Mouse (Mus musculus) hindbrain, embryonic 13.5 days (tissue): Measurements from ENCODE around the gene Gpc3. TPM values are rescaled to one million over a fixed set of nuclear protein-coding genes. Genes with fewer than 3 reads are reported as not detected.
A peak's percentile ranks its signal among the peaks of the same experiment; 100 is the strongest.

Experiments used
- ATAC-seq: fragments of 200-750 bp; cut with Nextera tagmentation; 2 replicates; pipeline ENCODE4 v1.8.0; 2017; ENCODE audit warnings: moderate TSS enrichment; ENCODE audit not compliant: low FRiP score
- H3K27ac ChIP-seq: fragments of 300-500 bp; sonication (generic); 2 replicates; pipeline ENCODE4 v1.5.1; 2015; ENCODE audit warnings: inconsistent platforms, mild to moderate bottlenecking, moderate library complexity
- H3K27me3 ChIP-seq: fragments of 300-500 bp; sonication (generic); 2 replicates; pipeline ENCODE4 v1.6.1; 2015; ENCODE audit warnings: mild to moderate bottlenecking, inconsistent platforms
- H3K36me3 ChIP-seq: fragments of 300-500 bp; sonication (generic); 2 replicates; pipeline ENCODE4 v1.6.1; 2015; ENCODE audit warnings: mild to moderate bottlenecking, inconsistent platforms
- H3K4me1 ChIP-seq: fragments of 300-500 bp; sonication (generic); replicated peaks from 2 replicates; pipeline ENCODE4 v1.6.1; 2015; ENCODE audit warnings: inconsistent platforms
- H3K4me2 ChIP-seq: fragments of 300-500 bp; sonication (generic); 2 replicates; pipeline ENCODE4 v1.6.1; 2015; ENCODE audit warnings: inconsistent platforms, mild to moderate bottlenecking, moderate library complexity
- H3K4me3 ChIP-seq: fragments of 300-500 bp; sonication (generic); 2 replicates; pipeline ENCODE4 v1.5.1; 2015; ENCODE audit warnings: mild to moderate bottlenecking, inconsistent platforms
- H3K9ac ChIP-seq: fragments of 300-500 bp; sonication (generic); 2 replicates; pipeline ENCODE4 v1.6.1; 2015; ENCODE audit warnings: mild to moderate bottlenecking, inconsistent platforms
- H3K9me3 ChIP-seq: fragments of 300-500 bp; sonication (generic); 2 replicates; pipeline ENCODE4 v1.6.1; 2016; ENCODE audit warnings: inconsistent platforms
- WGBS: fragments of 180-500 bp; shearing (Covaris S2); methylation state at CpG from one replicate; pipeline ENCODE4 v1.1.7; 2015; 5-methylcytosine and 5-hydroxymethylcytosine counted together
- polyA plus RNA-seq: library from polyadenylated mRNA; unstranded; fragments of >200 nt; fragmentation: Nextera tagmentation; extraction: Ambion mirVana; gene quantifications from 2 replicates; pipeline ENCODE4 v1.2.1, GENCODE M21; 2015

Gene Gpc3
- polyA plus RNA-seq, 1 experiment from 2014 or later, result 110 TPM

- no peak overlapping the region for H3K9ac ChIP-seq
- ATAC-seq, result no peak
- peaks cover 19% of the 10 kb centered on the region; the same call in 1 of the 2 replicates for H3K27me3 ChIP-seq
- H3K9me3 ChIP-seq, result no peaks in the 10 kb centered on the region
- H3K27ac ChIP-seq, result no peak overlapping the region
- H3K36me3 ChIP-seq, result no peaks in the 10 kb centered on the region
- WGBS, result 63% methylated on average over 3 of the region's 3 CpGs
- H3K4me1 ChIP-seq, result peaks cover 6% of the 10 kb centered on the region; the same call in 1 of the 2 replicates
- no peak overlapping the region for H3K4me2 ChIP-seq
- H3K4me3 ChIP-seq, result no peak overlapping the region
Measured at GRCm38 (mm10) chrX:52617813-52618212, 4.1 kb upstream of the Gpc3 start.

- peaks cover 15% of the 10 kb centered on the region; the same call in 1 of the 2 replicates for H3K4me1 ChIP-seq
- no peak overlapping the region for H3K9ac ChIP-seq
- H3K9me3 ChIP-seq, result no peaks in the 10 kb centered on the region
- no peak for ATAC-seq
- 76% methylated on average over 5 of the region's 5 CpGs for WGBS
- no peak overlapping the region for H3K4me3 ChIP-seq
- peaks cover 19% of the 10 kb centered on the region; the same call in 1 of the 2 replicates for H3K27me3 ChIP-seq
- no peak overlapping the region for H3K27ac ChIP-seq
- H3K4me2 ChIP-seq, result no peak overlapping the region
- H3K36me3 ChIP-seq, result no peaks in the 10 kb centered on the region
Measured at GRCm38 (mm10) chrX:52616152-52616551, 2.4 kb upstream of the Gpc3 start.

- Histone ChIP-seq H3K9me3 (no peaks in the 10 kb centered on the region), H3K36me3 (no peaks in the 10 kb centered on the region), H3K27ac (no peak overlapping the region), H3K4me3 (peak overlapping the region; percentile 48), H3K9ac (peak overlapping the region; percentile 53), H3K4me1 (peaks cover 15% of the 10 kb centered on the region; the same call in 1 of the 2 replicates), H3K27me3 (peaks cover 21% of the 10 kb centered on the region; the same call in 1 of the 2 replicates), H3K4me2 (peak overlapping the region; percentile 77)
- WGBS, result 29% methylated on average over 20 of the region's 23 CpGs
- peak; percentile 97 for ATAC-seq
Measured at GRCm38 (mm10) chrX:52614031-52614381, 256 bp upstream of the Gpc3 start.

- H3K4me2 ChIP-seq, result peak overlapping the region; percentile 77
- H3K4me3 ChIP-seq, result peak overlapping the region; percentile 48
- no peaks in the 10 kb centered on the region for H3K36me3 ChIP-seq
- H3K27me3 ChIP-seq, result peaks cover 21% of the 10 kb centered on the region; the same call in 1 of the 2 replicates
- WGBS, result 23% methylated on average over 12 of the region's 12 CpGs
- no peak overlapping the region for H3K27ac ChIP-seq
- peaks cover 15% of the 10 kb centered on the region; the same call in 1 of the 2 replicates for H3K4me1 ChIP-seq
- H3K9ac ChIP-seq, result no peak overlapping the region
- H3K9me3 ChIP-seq, result no peaks in the 10 kb centered on the region
- ATAC-seq, result no peak
Measured at GRCm38 (mm10) chrX:52612806-52613205, 944 bp downstream of the Gpc3 start.

- Histone ChIP-seq H3K9ac (no peak overlapping the region), H3K27me3 (peaks cover 21% of the 10 kb centered on the region; the same call in 1 of the 2 replicates), H3K4me3 (peak overlapping the region; percentile 48), H3K9me3 (no peaks in the 10 kb centered on the region), H3K4me1 (peaks cover 15% of the 10 kb centered on the region; the same call in 1 of the 2 replicates), H3K4me2 (peak overlapping the region; percentile 77), H3K36me3 (no peaks in the 10 kb centered on the region), H3K27ac (no peak overlapping the region)
- ATAC-seq, result peak; percentile 34; the same call in 1 of the 2 replicates
- WGBS, result 19% methylated on average over 28 of the region's 28 CpGs
Measured at GRCm38 (mm10) chrX:52611987-52612670, 1.6 kb downstream of the Gpc3 start.

GRCm38 (mm10) chrX:52611541-52611940 is 2.2 kb downstream of the Gpc3 start:
- 51% methylated on average over 5 of the region's 6 CpGs for WGBS
- no peak for ATAC-seq
- Histone ChIP-seq H3K9me3 (no peaks in the 10 kb centered on the region), H3K27me3 (peaks cover 17% of the 10 kb centered on the region; the same call in 1 of the 2 replicates), H3K9ac (no peak overlapping the region), H3K4me3 (peak overlapping the region; percentile 48), H3K4me1 (peaks cover 15% of the 10 kb centered on the region; the same call in 1 of the 2 replicates), H3K4me2 (peak overlapping the region; percentile 77), H3K27ac (no peak overlapping the region), H3K36me3 (no peaks in the 10 kb centered on the region)

- Histone ChIP-seq H3K9me3 (no peaks in the 10 kb centered on the region), H3K36me3 (no peaks in the 10 kb centered on the region), H3K9ac (no peak overlapping the region), H3K4me2 (no peak overlapping the region), H3K4me1 (no peaks in the 10 kb centered on the region), H3K4me3 (no peak overlapping the region), H3K27me3 (no peaks in the 10 kb centered on the region), H3K27ac (no peak overlapping the region)
- WGBS, result 69% methylated on average over 4 of the region's 4 CpGs
- no peak for ATAC-seq
Measured at GRCm38 (mm10) chrX:52603143-52603542, 10.6 kb downstream of the Gpc3 start.

GRCm38 (mm10) chrX:52599246-52599645 is 14.5 kb downstream of the Gpc3 start:
- Histone ChIP-seq H3K4me3 (no peak overlapping the region), H3K4me1 (no peaks in the 10 kb centered on the region), H3K27ac (no peak overlapping the region), H3K4me2 (no peak overlapping the region), H3K36me3 (no peaks in the 10 kb centered on the region), H3K9ac (no peak overlapping the region), H3K9me3 (no peaks in the 10 kb centered on the region), H3K27me3 (no peaks in the 10 kb centered on the region)
- ATAC-seq, result no peak
- WGBS, result 78% methylated on average over 1 of the region's 1 CpGs

- no peak overlapping the region for H3K27ac ChIP-seq
- no peaks in the 10 kb centered on the region for H3K9me3 ChIP-seq
- H3K9ac ChIP-seq, result no peak overlapping the region
- no peak overlapping the region for H3K4me3 ChIP-seq
- H3K36me3 ChIP-seq, result no peaks in the 10 kb centered on the region
- H3K4me1 ChIP-seq, result no peaks in the 10 kb centered on the region
- H3K4me2 ChIP-seq, result no peak overlapping the region
- no peaks in the 10 kb centered on the region for H3K27me3 ChIP-seq
- no peak for ATAC-seq
Measured at GRCm38 (mm10) chrX:52587671-52588070, 26.1 kb downstream of the Gpc3 start.

GRCm38 (mm10) chrX:52559995-52560394 is 53.8 kb downstream of the Gpc3 start:
- no peaks in the 10 kb centered on the region for H3K9me3 ChIP-seq
- ATAC-seq, result no peak
- H3K27ac ChIP-seq, result no peak overlapping the region
- H3K4me2 ChIP-seq, result no peak overlapping the region
- no peaks in the 10 kb centered on the region for H3K27me3 ChIP-seq
- H3K4me3 ChIP-seq, result no peak overlapping the region
- H3K9ac ChIP-seq, result no peak overlapping the region
- H3K4me1 ChIP-seq, result no peaks in the 10 kb centered on the region
- 75% methylated on average over 4 of the region's 4 CpGs for WGBS
- no peaks in the 10 kb centered on the region for H3K36me3 ChIP-seq

- H3K4me1 ChIP-seq, result no peaks in the 10 kb centered on the region
- no peak for ATAC-seq
- 60% methylated on average over 5 of the region's 5 CpGs for WGBS
- H3K27me3 ChIP-seq, result no peaks in the 10 kb centered on the region
- no peaks in the 10 kb centered on the region for H3K36me3 ChIP-seq
- no peak overlapping the region for H3K27ac ChIP-seq
- no peak overlapping the region for H3K4me3 ChIP-seq
- no peaks in the 10 kb centered on the region for H3K9me3 ChIP-seq
- no peak overlapping the region for H3K9ac ChIP-seq
- no peak overlapping the region for H3K4me2 ChIP-seq
Measured at GRCm38 (mm10) chrX:52558526-52558925, 55.2 kb downstream of the Gpc3 start.

- no peak for ATAC-seq
- Histone ChIP-seq H3K4me2 (no peak overlapping the region), H3K27ac (no peak overlapping the region), H3K4me3 (no peak overlapping the region), H3K27me3 (no peaks in the 10 kb centered on the region), H3K36me3 (no peaks in the 10 kb centered on the region), H3K9me3 (no peaks in the 10 kb centered on the region), H3K9ac (no peak overlapping the region), H3K4me1 (no peaks in the 10 kb centered on the region)
- 88% methylated on average over 6 of the region's 6 CpGs for WGBS
Measured at GRCm38 (mm10) chrX:52557489-52557888, 56.3 kb downstream of the Gpc3 start.

GRCm38 (mm10) chrX:52551296-52551695 is 62.5 kb downstream of the Gpc3 start:
- H3K36me3 ChIP-seq, result no peaks in the 10 kb centered on the region
- H3K27ac ChIP-seq, result no peak overlapping the region
- H3K9ac ChIP-seq, result no peak overlapping the region
- no peaks in the 10 kb centered on the region for H3K4me1 ChIP-seq
- H3K4me2 ChIP-seq, result no peak overlapping the region
- WGBS, result 44% methylated on average over 1 of the region's 1 CpGs
- no peaks in the 10 kb centered on the region for H3K9me3 ChIP-seq
- no peaks in the 10 kb centered on the region for H3K27me3 ChIP-seq
- ATAC-seq, result no peak
- no peak overlapping the region for H3K4me3 ChIP-seq
